Comparison of ENCODE assay signal across 17 mouse cellular contexts in the genomic region with DNA sequence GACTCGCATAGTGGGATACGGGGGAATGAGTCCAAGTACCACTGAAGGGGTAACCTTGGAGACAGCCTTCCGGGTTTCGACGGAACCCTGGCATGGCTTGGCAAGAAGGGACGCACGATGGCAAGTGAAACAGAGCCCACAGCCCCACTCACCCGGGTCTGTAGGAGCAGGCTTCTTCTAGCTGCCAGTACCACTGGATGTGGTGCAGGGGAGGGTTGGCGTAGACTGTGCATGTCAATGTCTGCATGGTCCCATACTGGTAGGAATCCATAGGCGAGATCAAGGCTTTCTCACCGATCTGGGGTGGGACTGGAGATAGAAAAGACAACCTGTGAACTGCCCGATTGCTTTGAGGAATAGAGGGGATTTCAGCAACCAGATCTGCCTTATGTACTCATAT. TPM values are rescaled to one million over a fixed set of nuclear protein-coding genes. Genes with fewer than 3 reads are reported as not detected.
A peak's percentile ranks its signal among the peaks of the same experiment; 100 is the strongest.
DNase-seq lines count a peak whose midpoint lies in the region; ATAC-seq and TF ChIP-seq lines count a peak whose summit lies in the region.
"Had no signal": no experiment of that assay in that cellular context is flagged by ENCODE, and none has a peak within 500 bp of the region (broad histone marks: within the 10 kb centered on the region; RNA-seq: fewer than 3 reads in every experiment).

No protein-coding gene starts in this region.

- H3K27me3 ChIP-seq in heart, embryonic 16.5 days (ENCODE audit: control insufficient read depth, insufficient read depth, low read length) = no peaks in the 10 kb centered on the region
- H3K27me3 ChIP-seq in liver, postnatal 0 days (ENCODE audit: insufficient read depth, low read length) = no peaks in the 10 kb centered on the region
- H3K27me3 ChIP-seq: neural tube, embryonic 15.5 days had no signal

- TF ChIP-seq CTCF in gastrocnemius, adult 2 months (IDR thresholded peaks at IDR 0.05) = no peak
- no peak for TF ChIP-seq CTCF in liver, postnatal 0 days (IDR thresholded peaks at IDR 0.05; ENCODE audit: low read depth)

- intact Hi-C loops in gastrocnemius, adult 2 months (cut with DNase I) = no loop called here

- peak overlapping the region; percentile 63 for H3K27ac ChIP-seq in gastrocnemius, adult 2 months
- H3K27ac ChIP-seq in heart, embryonic 16.5 days (ENCODE audit: low read length) = peak overlapping the region; percentile 51
- 0 out of 2 replicates have a peak overlapping the region, but pooled peaks have one; percentile 22 for H3K27ac ChIP-seq in liver, postnatal 0 days (ENCODE audit: low read depth)
- H3K27ac ChIP-seq: hindbrain, embryonic 10.5 days; midbrain, embryonic 10.5 days; neural tube, embryonic 15.5 days had no signal

- H3K4me1 ChIP-seq in heart, embryonic 16.5 days (ENCODE audit: control insufficient read depth, insufficient read depth, low read length) = peaks cover 18% of the 10 kb centered on the region
- peaks cover 10% of the 10 kb centered on the region for H3K4me1 ChIP-seq in liver, postnatal 0 days (ENCODE audit: insufficient read depth)
- H3K4me1 ChIP-seq: hindbrain, embryonic 10.5 days; midbrain, embryonic 10.5 days; neural tube, embryonic 15.5 days had no signal

- WGBS in heart, embryonic 16.5 days = 75% methylated on average over 12 of the region's 12 CpGs
- WGBS in liver, postnatal 0 days (ENCODE audit: insufficient replicate concordance) = 60% methylated on average over 12 of the region's 12 CpGs

- H3K4me3 ChIP-seq in gastrocnemius, adult 2 months = no peak overlapping the region
- no peak overlapping the region for H3K4me3 ChIP-seq in heart, embryonic 16.5 days (ENCODE audit: low read length)
- H3K4me3 ChIP-seq in liver, postnatal 0 days (ENCODE audit: low read depth, low read length) = no peak overlapping the region
- H3K4me3 ChIP-seq: hindbrain, embryonic 10.5 days; midbrain, embryonic 10.5 days; neural tube, embryonic 15.5 days had no signal

- H3K9me3 ChIP-seq in heart, embryonic 16.5 days (replicated peaks; ENCODE audit: control insufficient read depth, low read length) = no peaks in the 10 kb centered on the region
- no peaks in the 10 kb centered on the region for H3K9me3 ChIP-seq in liver, postnatal 0 days (ENCODE audit: low read length)
- H3K9me3 ChIP-seq: hindbrain, embryonic 10.5 days; midbrain, embryonic 10.5 days; neural tube, embryonic 15.5 days had no signal

- no peak for ATAC-seq in heart, embryonic 16.5 days (replicated peaks; ENCODE audit: extremely low read depth, insufficient read depth, low FRiP score)
- ATAC-seq in liver, postnatal 0 days = peak; percentile 22; the same call in 1 of the 2 replicates
- no peak for ATAC-seq in cerebellum, adult (ENCODE audit: insufficient number of reproducible peaks, low FRiP score, low TSS enrichment)

- H3K4me2 ChIP-seq in heart, embryonic 16.5 days (ENCODE audit: low read depth, low read length) = no peak overlapping the region
- H3K4me2 ChIP-seq in liver, postnatal 0 days (ENCODE audit: low read depth, low read length) = peak overlapping the region; percentile 51
- H3K4me2 ChIP-seq: neural tube, embryonic 15.5 days had no signal

- H3K9ac ChIP-seq in heart, embryonic 16.5 days (ENCODE audit: low read length) = no peak overlapping the region
- no peak overlapping the region for H3K9ac ChIP-seq in liver, postnatal 0 days (replicated peaks)
- H3K9ac ChIP-seq: neural tube, embryonic 15.5 days had no signal

- no peak for TF ChIP-seq EP300 in liver, postnatal 0 days (IDR thresholded peaks at IDR 0.05; ENCODE audit: low read depth)

- no peak for DNase-seq in gastrocnemius, adult 2 months
- no peak for DNase-seq in gastrocnemius, postnatal 25 days
- DNase-seq in heart, adult 8-10 months (ENCODE audit: low spot score) = no peak
- peak; percentile 16 for DNase-seq in liver
- no peak for DNase-seq in liver, postnatal 0 days
- no peak for DNase-seq in natural killer cell, adult 2 months (ENCODE audit: low spot score in 2 of 2)
- DNase-seq: cerebellum, adult 18-20 months; cerebellum, postnatal 36 days; gastrocnemius, postnatal 10 days; kidney, postnatal 4 days; retina, postnatal 1 day; thymus, postnatal 25 days had no signal

- H3K36me3 ChIP-seq in heart, embryonic 16.5 days (ENCODE audit: control insufficient read depth, insufficient read depth) = peaks cover 5% of the 10 kb centered on the region
- no peaks in the 10 kb centered on the region for H3K36me3 ChIP-seq in liver, postnatal 0 days (replicated peaks; ENCODE audit: insufficient read depth, low read length)
- H3K36me3 ChIP-seq: hindbrain, embryonic 10.5 days; neural tube, embryonic 15.5 days had no signal

RNA-seq across cellular contexts. Expression of gene Kdr, which starts 15.7 kb away (rescaled TPM):
- total RNA-seq in gastrocnemius, adult 2 months (2021) = 10 to 100 TPM; 11.8 to 16.9 TPM
- 10 to 100 TPM; 13.7 to 19.4 TPM for total RNA-seq in gastrocnemius, postnatal 25 days (2021)
- polyA plus RNA-seq in heart, embryonic 16.5 days (2015; fragmentation: Nextera tagmentation; extraction: Ambion mirVana) = 38.5 and 46.2 TPM in 2 replicates
- 10 to 100 TPM; 62.5 to 87.5 (median 77.7) TPM for total RNA-seq in heart, adult 8-10 months (2022)
- polyA plus RNA-seq in liver, postnatal 0 days (2015; fragmentation: Nextera tagmentation; extraction: Ambion mirVana) = 7.9 and 9.6 TPM in 2 replicates
